Mouse (Mus musculus) ES-Bruce4 (cell line): ENCODE results near the gene Gm38119. TPM values are rescaled to one million over a fixed set of nuclear protein-coding genes. Genes with fewer than 3 reads are reported as not detected.
"Not testable (repeated sequence)": the region's sequence is repeated elsewhere in the genome, so short reads cannot be mapped to it uniquely, and the experiment has no call there.

Experiments used
- H3K27ac ChIP-seq: 2 replicates; pipeline ENCODE4 v1.5.1; 2012; ENCODE audit warnings: low read length, inconsistent platforms; ENCODE audit not compliant: insufficient read depth
- H3K27me3 ChIP-seq: 2 replicates; pipeline ENCODE4 v1.6.1; 2012; ENCODE audit warnings: mild to moderate bottlenecking, low read length, inconsistent platforms; ENCODE audit not compliant: control insufficient read depth, poor library complexity, insufficient read depth, severe bottlenecking
- H3K36me3 ChIP-seq: 2 replicates; pipeline ENCODE4 v1.6.1; 2012; ENCODE audit warnings: inconsistent platforms, mild to moderate bottlenecking, low read length, moderate library complexity; ENCODE audit not compliant: control insufficient read depth, poor library complexity, insufficient read depth, severe bottlenecking
- H3K4me1 ChIP-seq: one replicate; pipeline ENCODE4 v1.8.1; 2011; ENCODE audit warnings: low read length; ENCODE audit not compliant: control insufficient read depth, insufficient read depth
- H3K4me3 ChIP-seq: 2 replicates; pipeline ENCODE4 v1.5.1; 2011; ENCODE audit warnings: low read depth, mild to moderate bottlenecking, low read length
- H3K9ac ChIP-seq: 2 replicates; pipeline ENCODE4 v1.6.1; 2012; ENCODE audit warnings: low read depth, mild to moderate bottlenecking, inconsistent platforms; ENCODE audit not compliant: poor library complexity, severe bottlenecking
- H3K9me3 ChIP-seq: replicated peaks from 2 replicates; pipeline ENCODE4 v1.6.1; 2012; ENCODE audit warnings: mild to moderate bottlenecking, low read length, inconsistent platforms; ENCODE audit not compliant: control insufficient read depth, poor library complexity, insufficient read depth, severe bottlenecking
- CTCF ChIP-seq: IDR thresholded peaks from one replicate; pipeline ENCODE4 v1.8.1; 2011; ENCODE audit warnings: low read depth, low read length
- EP300 ChIP-seq: IDR thresholded peaks from 2 replicates; pipeline ENCODE4 v1.6.1; 2011; ENCODE audit warnings: low read depth, low read length; ENCODE audit not compliant: insufficient read depth
- POLR2A ChIP-seq: IDR thresholded peaks from one replicate; pipeline ENCODE4 v1.8.1; 2011; ENCODE audit warnings: low read length; ENCODE audit not compliant: insufficient read depth
- polyA plus RNA-seq: library from polyadenylated mRNA; stranded (reverse); fragments of >200 nt; gene quantifications from 2 replicates; pipeline ENCODE4 v1.2.4, GENCODE M21; 2011; ENCODE audit warnings: low read depth; ENCODE audit not compliant: missing spikeins, insufficient read depth, insufficient read length

Gene Gm38119
- polyA plus RNA-seq, 1 experiment: not detected

DNA sequence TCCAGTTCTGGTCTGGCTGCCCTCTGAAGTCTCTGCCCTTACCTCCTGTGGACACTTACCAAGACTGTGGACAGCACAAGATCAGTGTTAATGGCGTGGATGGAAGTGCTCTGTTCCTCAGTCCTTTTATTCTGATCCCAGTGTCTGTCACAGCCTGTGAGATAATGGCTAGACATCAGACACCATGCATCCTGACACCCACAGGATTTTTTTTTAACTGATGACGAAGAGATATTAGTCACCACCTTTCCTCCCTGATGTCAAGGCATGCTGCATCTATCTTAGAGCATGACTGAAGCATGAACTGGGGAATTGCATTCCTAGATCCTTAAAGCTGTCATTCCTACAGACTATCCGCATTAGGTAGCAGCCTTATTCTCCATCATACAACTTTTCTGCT is 18.6 kb downstream of the Gm38119 start, which contains the start of gene Lce1f:
Lce1f (minus strand) TSS at position 101 of the 400 bp plus-strand sequence.
- no peaks in the 10 kb centered on the region for H3K4me1 ChIP-seq
- no peak within 1 kb of the TSS for H3K4me3 ChIP-seq
- no peak within 1 kb of the TSS for H3K27ac ChIP-seq
- no peak within 1 kb of the TSS for H3K9ac ChIP-seq
- no peaks in the 10 kb centered on the region for H3K9me3 ChIP-seq
- H3K36me3 ChIP-seq: no peaks in the 10 kb centered on the region
- TF ChIP-seq CTCF (no peak), POLR2A (no peak), EP300 (no peak)
- no peaks in the 10 kb centered on the region for H3K27me3 ChIP-seq

GRCm38 (mm10) chr3:92715122-92715521 is 23.8 kb downstream of the Gm38119 start:
- TF ChIP-seq CTCF: no peak
- TF ChIP-seq EP300: no peak
- no peak for TF ChIP-seq POLR2A
- no peaks in the 10 kb centered on the region for H3K9me3 ChIP-seq
- H3K36me3 ChIP-seq: no peaks in the 10 kb centered on the region
- no peaks in the 10 kb centered on the region for H3K27me3 ChIP-seq
- H3K27ac ChIP-seq: no peak overlapping the region
- H3K4me3 ChIP-seq: no peak overlapping the region
- no peaks in the 10 kb centered on the region for H3K4me1 ChIP-seq
- no peak overlapping the region for H3K9ac ChIP-seq

DNA sequence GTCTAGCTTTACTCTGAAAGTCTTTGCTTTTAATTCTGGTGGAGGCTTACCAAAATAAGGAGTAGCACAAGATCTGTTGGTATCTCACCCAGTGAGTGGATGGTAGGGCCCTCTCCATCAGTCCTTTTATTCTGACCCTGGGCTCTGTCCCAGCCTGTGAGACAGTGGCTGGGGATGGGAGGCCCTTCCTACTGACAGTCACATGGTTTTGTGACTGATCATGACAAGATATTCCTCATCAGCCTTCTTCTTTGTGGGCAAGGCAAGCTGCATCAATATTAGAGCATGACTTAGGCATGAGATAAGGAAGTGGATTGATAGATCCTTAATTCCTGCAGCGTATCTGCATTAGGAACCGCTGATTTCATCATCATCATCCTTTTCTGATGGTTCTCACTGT is 29.9 kb downstream of the Gm38119 start, which contains the start of gene Lce1e:
Lce1e (minus strand) TSS at position 101 of the 400 bp plus-strand sequence.
- no peak for TF ChIP-seq POLR2A
- no peak for TF ChIP-seq EP300
- TF ChIP-seq CTCF: no peak

GRCm38 (mm10) chr3:92694613-92695012 is 44.3 kb downstream of the Gm38119 start:
- no peaks in the 10 kb centered on the region for H3K36me3 ChIP-seq
- no peak overlapping the region for H3K4me3 ChIP-seq
- H3K9ac ChIP-seq: no peak overlapping the region
- no peak overlapping the region for H3K27ac ChIP-seq
- no peaks in the 10 kb centered on the region for H3K9me3 ChIP-seq
- H3K27me3 ChIP-seq: no peaks in the 10 kb centered on the region; the same call in none of the 2 replicates
- no peaks in the 10 kb centered on the region for H3K4me1 ChIP-seq
- TF ChIP-seq POLR2A (no peak), CTCF (no peak), EP300 (no peak)

More for the DNA sequence above, 29.9 kb downstream of the Gm38119 start, which contains the start of gene Lce1e:
- Histone ChIP-seq H3K27ac (no peak within 1 kb of the TSS), H3K36me3 (no peaks in the 10 kb centered on the region), H3K9ac (no peak within 1 kb of the TSS), H3K4me3 (no peak within 1 kb of the TSS), H3K27me3 (no peaks in the 10 kb centered on the region), H3K9me3 (no peaks in the 10 kb centered on the region), H3K4me1 (no peaks in the 10 kb centered on the region)

DNA sequence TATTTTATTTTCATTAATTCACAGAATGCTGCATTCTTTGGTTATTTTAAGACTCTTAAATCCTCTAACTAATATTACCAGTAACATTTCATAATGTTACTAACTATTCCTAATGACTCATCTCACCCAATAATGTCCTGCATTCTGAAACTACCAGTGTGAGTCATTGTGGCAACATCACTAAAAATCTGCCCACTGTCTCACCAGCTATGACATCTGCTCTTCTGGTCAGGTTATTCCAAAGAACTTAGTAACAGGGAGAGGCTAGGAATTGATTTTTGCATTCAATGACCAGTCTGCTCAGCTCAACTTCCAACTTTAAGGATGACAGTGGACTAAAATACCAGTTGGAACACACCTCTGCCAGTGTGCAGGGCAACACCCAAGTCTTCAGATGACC is 47.2 kb downstream of the Gm38119 start:
- Histone ChIP-seq H3K9ac (no peak overlapping the region), H3K36me3 (no peaks in the 10 kb centered on the region), H3K4me3 (no peak overlapping the region), H3K27me3 (no peaks in the 10 kb centered on the region; the same call in none of the 2 replicates), H3K27ac (no peak overlapping the region), H3K4me1 (no peaks in the 10 kb centered on the region), H3K9me3 (no peaks in the 10 kb centered on the region)
- TF ChIP-seq POLR2A (no peak), CTCF (no peak), EP300 (no peak)

DNA sequence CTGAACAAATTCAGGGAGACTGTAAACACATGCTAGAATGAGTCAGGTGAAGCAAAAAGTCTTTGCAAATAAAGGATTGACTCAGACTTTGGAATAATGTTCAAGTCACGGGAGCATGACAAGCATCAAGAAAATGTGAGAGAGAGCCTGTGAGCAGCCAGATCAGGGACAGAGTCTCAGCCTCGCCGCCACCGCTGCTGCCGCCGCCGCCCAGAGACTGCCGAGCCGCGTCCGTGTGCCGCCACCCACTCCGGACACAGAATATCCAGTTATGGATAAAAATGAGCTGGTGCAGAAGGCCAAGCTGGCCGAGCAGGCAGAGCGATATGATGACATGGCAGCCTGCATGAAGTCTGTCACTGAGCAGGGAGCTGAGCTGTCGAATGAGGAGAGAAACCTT is 49.7 kb downstream of the Gm38119 start:
- not testable (repeated sequence) for H3K9ac ChIP-seq, H3K9me3 ChIP-seq, H3K4me1 ChIP-seq, H3K36me3 ChIP-seq, H3K27ac ChIP-seq, H3K27me3 ChIP-seq
- H3K4me3 ChIP-seq: peak overlapping the region; percentile 50

Other genes with a start within 250 kb of the Gm38119 start
- not detected in 2 replicates for gene Sprr4, start 238.6 kb downstream of the Gm38119 start, polyA plus RNA-seq
- not detected in 2 replicates for gene 2310046K23Rik, start 204.6 kb downstream of the Gm38119 start, polyA plus RNA-seq
- gene Ivl, start 165.4 kb downstream of the Gm38119 start, polyA plus RNA-seq: not detected in 2 replicates
- not detected in 2 replicates for gene Smcp, start 150.1 kb downstream of the Gm38119 start, polyA plus RNA-seq
- not detected in 2 replicates for gene 2210017I01Rik, start 131.6 kb downstream of the Gm38119 start, polyA plus RNA-seq
- not detected in 2 replicates for gene Lce6a, start 117.4 kb downstream of the Gm38119 start, polyA plus RNA-seq
- not detected in 2 replicates for gene Lce1a1, start 90.8 kb downstream of the Gm38119 start, polyA plus RNA-seq
- not detected in 2 replicates for gene Lce1b, start 82.2 kb downstream of the Gm38119 start, polyA plus RNA-seq
- not detected in 2 replicates for gene Lce1a2, start 68.8 kb downstream of the Gm38119 start, polyA plus RNA-seq
- gene Lce1c, start 59.8 kb downstream of the Gm38119 start, polyA plus RNA-seq: not detected in 2 replicates
- gene Lce1d, start 51.9 kb downstream of the Gm38119 start, polyA plus RNA-seq: not detected in 2 replicates
- gene Lce1e, start 30.0 kb downstream of the Gm38119 start, polyA plus RNA-seq: not detected in 2 replicates
- gene Lce1f, start 18.7 kb downstream of the Gm38119 start, polyA plus RNA-seq: not detected in 2 replicates
- gene Lce1g, start 13.2 kb upstream of the Gm38119 start, polyA plus RNA-seq: not detected in 2 replicates
- gene Lce1h, start 26.0 kb upstream of the Gm38119 start, polyA plus RNA-seq: not detected in 2 replicates
- not detected in 2 replicates for gene Lce1i, start 39.8 kb upstream of the Gm38119 start, polyA plus RNA-seq
- gene Lce1j, start 51.4 kb upstream of the Gm38119 start, polyA plus RNA-seq: not detected in 2 replicates
- gene Lce1k, start 68.8 kb upstream of the Gm38119 start, polyA plus RNA-seq: not detected in 2 replicates
- not detected in 2 replicates for gene Kprp, start 88.2 kb upstream of the Gm38119 start, polyA plus RNA-seq
- gene Lce1l, start 112.2 kb upstream of the Gm38119 start, polyA plus RNA-seq: not detected in 2 replicates
- gene 2310050C09Rik, start 131.1 kb upstream of the Gm38119 start, polyA plus RNA-seq: not detected in 2 replicates
- gene Lce3a, start 187.1 kb upstream of the Gm38119 start, polyA plus RNA-seq: not detected in 2 replicates
- gene Lce3b, start 193.9 kb upstream of the Gm38119 start, polyA plus RNA-seq: not detected in 2 replicates
- gene Lce3c, start 205.4 kb upstream of the Gm38119 start, polyA plus RNA-seq: not detected in 2 replicates
- not detected in 2 replicates for gene Lce3d, start 218.3 kb upstream of the Gm38119 start, polyA plus RNA-seq
- gene Lce3e, start 228.0 kb upstream of the Gm38119 start, polyA plus RNA-seq: not detected in 2 replicates